In the genomic region with DNA sequence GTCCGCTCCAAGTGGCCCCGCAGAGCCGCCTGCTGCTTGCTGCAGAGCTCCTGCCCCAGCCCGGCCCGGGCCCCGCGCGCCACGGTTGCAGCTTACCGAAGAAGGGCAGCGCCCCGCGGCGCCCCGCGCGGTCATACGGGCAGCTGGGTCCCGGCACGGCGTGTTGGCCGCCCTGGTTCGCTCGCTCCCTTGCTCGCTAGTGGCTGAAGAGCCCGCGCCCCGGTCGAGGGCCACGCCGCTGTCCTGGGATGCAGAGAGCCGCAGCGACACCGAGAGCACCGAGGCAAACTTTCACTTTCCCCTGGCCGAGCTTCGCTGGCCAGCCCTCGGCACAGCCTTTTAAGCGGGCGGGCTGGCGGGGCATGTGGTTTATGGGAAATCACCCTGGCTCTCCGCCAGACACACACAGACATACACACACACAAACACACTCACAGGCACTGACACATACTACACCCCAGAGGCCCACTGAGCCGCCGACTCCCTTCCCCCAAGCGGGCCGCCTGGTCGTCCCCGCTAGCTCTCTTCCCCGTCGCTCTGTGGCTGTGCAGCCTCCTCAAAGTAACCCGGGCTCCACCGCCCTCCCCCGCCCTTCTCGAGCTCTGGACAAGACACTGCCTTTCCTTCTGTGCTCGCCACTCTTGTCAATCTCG, we compare ENCODE assay signal across 8 mouse cellular contexts. TPM values are rescaled to one million over a fixed set of nuclear protein-coding genes. Genes with fewer than 3 reads are reported as not detected.
DNase-seq lines count a peak whose midpoint lies in the region; ATAC-seq and TF ChIP-seq lines count a peak whose summit lies in the region.

Csf1 (minus strand) TSS at position 541 of the 653 bp plus-strand sequence.

- 0 out of 2 replicates have a peak, but pooled peaks cover 7% of the 10 kb centered on the region for H3K27me3 ChIP-seq in heart, embryonic 12.5 days (replicated peaks)
- H3K27me3 ChIP-seq in kidney, postnatal 0 days (ENCODE audit: insufficient read depth, low read length): no peaks in the 10 kb centered on the region
- H3K27me3 ChIP-seq in liver, embryonic 11.5 days (replicated peaks; ENCODE audit: control insufficient read depth, insufficient read depth, low read length): peaks cover 28% of the 10 kb centered on the region
- no peaks in the 10 kb centered on the region for H3K27me3 ChIP-seq in splenic B cell, adult 2 months (ENCODE audit: control insufficient read depth, insufficient read depth, low read length, poor library complexity, severe bottlenecking)

- DNase-seq in 416B (ENCODE audit: low read depth): peak; percentile 90
- DNase-seq in adrenal gland, postnatal 4 days (ENCODE audit: low spot score in 2 of 2): peak; percentile 60 to 72
- DNase-seq in kidney, postnatal 0 days (ENCODE audit: low spot score): peak; percentile 88
- DNase-seq in liver, embryonic 11.5 days (ENCODE audit: low spot score): peak; percentile 76
- peak; percentile 62 for DNase-seq in naive thymus-derived CD4-positive, alpha-beta T cell, adult 2 months (ENCODE audit: low read depth)
- DNase-seq in splenic B cell, adult 2 months (ENCODE audit: low read depth, low spot score): peak; percentile 79

- H3K9ac ChIP-seq in heart, embryonic 12.5 days: peak within 1 kb of the TSS; percentile 91
- peak within 1 kb of the TSS; percentile 89 for H3K9ac ChIP-seq in kidney, postnatal 0 days (ENCODE audit: low read depth, low read length)
- H3K9ac ChIP-seq in liver, embryonic 11.5 days (ENCODE audit: low read depth, low read length): peak within 1 kb of the TSS; percentile 75

- TF ChIP-seq CTCF in embryonic fibroblast, embryonic 13.5 days (IDR thresholded peaks at IDR 0.05; ENCODE audit: borderline replicate concordance, insufficient read depth, low read length): no peak
- peak; percentile 29 for TF ChIP-seq CTCF in kidney, postnatal 0 days (IDR thresholded peaks at IDR 0.05; ENCODE audit: low read depth)

- peak; percentile 99 for TF ChIP-seq POLR2A in embryonic fibroblast, embryonic 13.5 days (IDR thresholded peaks at IDR 0.05; ENCODE audit: low read depth, low read length)

- H3K36me3 ChIP-seq in heart, embryonic 12.5 days: 0 out of 2 replicates have a peak, but pooled peaks cover 3% of the 10 kb centered on the region
- H3K36me3 ChIP-seq in kidney, postnatal 0 days (ENCODE audit: insufficient read depth, low read length): no peaks in the 10 kb centered on the region; the same call in 1 of the 2 replicates
- H3K36me3 ChIP-seq in liver, embryonic 11.5 days (ENCODE audit: control insufficient read depth, insufficient read depth, low read length): no peaks in the 10 kb centered on the region; the same call in 1 of the 2 replicates
- no peaks in the 10 kb centered on the region for H3K36me3 ChIP-seq in splenic B cell, adult 2 months (ENCODE audit: control insufficient read depth, insufficient read depth, low read length, poor library complexity, severe bottlenecking)

- peak within 1 kb of the TSS; percentile 88 for H3K27ac ChIP-seq in embryonic fibroblast, embryonic 13.5 days (ENCODE audit: insufficient read depth, low read length)
- H3K27ac ChIP-seq in heart, embryonic 12.5 days (ENCODE audit: poor library complexity, severe bottlenecking): peak within 1 kb of the TSS; percentile 86
- H3K27ac ChIP-seq in kidney, postnatal 0 days: peak within 1 kb of the TSS; percentile 77
- peak within 1 kb of the TSS; percentile 75 for H3K27ac ChIP-seq in liver, embryonic 11.5 days (ENCODE audit: low read depth, low read length)

- peak within 1 kb of the TSS; percentile 92 for H3K4me3 ChIP-seq in embryonic fibroblast, embryonic 13.5 days (ENCODE audit: insufficient read depth, low read length)
- H3K4me3 ChIP-seq in heart, embryonic 12.5 days: peak within 1 kb of the TSS; percentile 90
- H3K4me3 ChIP-seq in kidney, postnatal 0 days (replicated peaks; ENCODE audit: low read depth, low read length): peak within 1 kb of the TSS; percentile 58
- H3K4me3 ChIP-seq in liver, embryonic 11.5 days (ENCODE audit: low read depth, low read length): peak within 1 kb of the TSS; percentile 76

- peak within 1 kb of the TSS; percentile 94 for H3K4me2 ChIP-seq in heart, embryonic 12.5 days
- H3K4me2 ChIP-seq in kidney, postnatal 0 days (ENCODE audit: low read length): peak within 1 kb of the TSS; percentile 93
- H3K4me2 ChIP-seq in liver, embryonic 11.5 days: peak within 1 kb of the TSS; percentile 89

- peak; percentile 83 for ATAC-seq in heart, embryonic 12.5 days (ENCODE audit: insufficient number of reproducible peaks, low FRiP score)
- peak; percentile 85 for ATAC-seq in kidney, postnatal 0 days (replicated peaks; ENCODE audit: low FRiP score, low read depth)
- peak; percentile 65 for ATAC-seq in liver, embryonic 11.5 days (replicated peaks; ENCODE audit: low FRiP score)

- H3K4me1 ChIP-seq in embryonic fibroblast, embryonic 13.5 days (ENCODE audit: control insufficient read depth, insufficient read depth, low read length): peaks cover 9% of the 10 kb centered on the region
- H3K4me1 ChIP-seq in heart, embryonic 12.5 days (replicated peaks): peaks cover 30% of the 10 kb centered on the region
- H3K4me1 ChIP-seq in kidney, postnatal 0 days (replicated peaks; ENCODE audit: insufficient read depth, low read length): peaks cover 18% of the 10 kb centered on the region
- H3K4me1 ChIP-seq in liver, embryonic 11.5 days (replicated peaks; ENCODE audit: control insufficient read depth, insufficient read depth, low read length): peaks cover 18% of the 10 kb centered on the region

- H3K9me3 ChIP-seq in heart, embryonic 12.5 days (replicated peaks): no peaks in the 10 kb centered on the region
- no peaks in the 10 kb centered on the region for H3K9me3 ChIP-seq in kidney, postnatal 0 days (replicated peaks; ENCODE audit: low read length)
- no peaks in the 10 kb centered on the region for H3K9me3 ChIP-seq in liver, embryonic 11.5 days (ENCODE audit: control insufficient read depth, low read length)

- WGBS in heart, embryonic 12.5 days: under 1% methylated on average over 56 of the region's 56 CpGs
- WGBS in kidney, postnatal 0 days: 0% methylated on average over 44 of the region's 56 CpGs
- under 1% methylated on average over 56 of the region's 56 CpGs for WGBS in liver, embryonic 11.5 days

RNA-seq across cellular contexts. Expression of gene Csf1, which starts in this region (rescaled TPM):
- total RNA-seq in adrenal gland, postnatal 4 days (2021): 10 to 100 TPM; 18.0 to 19.8 TPM
- 208 and 272 TPM in 2 replicates for polyA plus RNA-seq in embryonic fibroblast, embryonic 13.5 days (2011; ENCODE audit: insufficient read length, low read depth, missing spikeins)
- 12.7 and 12.8 TPM in 2 replicates for polyA plus RNA-seq in heart, embryonic 12.5 days (2016; fragmentation: Nextera tagmentation; extraction: Ambion mirVana)
- 7.8 and 8.7 TPM in 2 replicates for polyA plus RNA-seq in kidney, postnatal 0 days (2015; fragmentation: Nextera tagmentation; extraction: Ambion mirVana)
- 10.7 TPM in 2 replicates for polyA plus RNA-seq in liver, embryonic 11.5 days (2014; fragmentation: Nextera tagmentation; extraction: Ambion mirVana)

Comparison
In these comparisons a context has a peak if more than half of its experiments do, and no peak if none do; other contexts are left out.
1. Peak in every context shown above with its lines: DNase-seq, ATAC-seq, H3K4me3 ChIP-seq and H3K27ac ChIP-seq.
2. RNA of gene Csf1 (polyA plus RNA-seq): 208 to 272 TPM in embryonic fibroblast, embryonic 13.5 days; 12.7 to 12.8 TPM in heart, embryonic 12.5 days, 10.7 TPM in liver, embryonic 11.5 days and 7.8 to 8.7 TPM in kidney, postnatal 0 days; every median in the first group is over 10 times any median in the second.